Mouse (Mus musculus): ENCODE data around the gene Ptx4. TPM values are rescaled to one million over a fixed set of nuclear protein-coding genes. Genes with fewer than 3 reads are reported as not detected.

The Ptx4 gene
- total RNA-seq, 1 experiment from 2014 or later: not detected

Other genes with a start within 250 kb of the Ptx4 start
- gene Nubp2, start 234.4 kb upstream of the Ptx4 start, total RNA-seq (2017): 26.3 and 32.4 TPM in 2 replicates
- 19.7 and 24.6 TPM in 2 replicates for gene Spsb3, start 234.1 kb upstream of the Ptx4 start, total RNA-seq (2017)
- 26.3 and 30.2 TPM in 2 replicates for gene Eme2, start 225.7 kb upstream of the Ptx4 start, total RNA-seq (2017)
- gene Mrps34, start 225.6 kb upstream of the Ptx4 start, total RNA-seq (2017): 9.4 and 15.3 TPM in 2 replicates
- 26.1 and 34.3 TPM in 2 replicates for gene Nme3, start 224.3 kb upstream of the Ptx4 start, total RNA-seq (2017)
- gene Mapk8ip3, start 183.8 kb upstream of the Ptx4 start, total RNA-seq (2017): 115 and 127 TPM in 2 replicates
- gene Jpt2, start 160.1 kb upstream of the Ptx4 start, total RNA-seq (2017): 20.0 and 20.6 TPM in 2 replicates
- gene Cramp1l, start 105.0 kb upstream of the Ptx4 start, total RNA-seq (2017): 18.3 and 20.7 TPM in 2 replicates
- 40.9 and 48.3 TPM in 2 replicates for gene Ift140, start 104.7 kb upstream of the Ptx4 start, total RNA-seq (2017)
- gene Tmem204, start 37.2 kb upstream of the Ptx4 start, total RNA-seq (2017): not detected in 2 replicates
- gene Telo2, start 4.8 kb upstream of the Ptx4 start, total RNA-seq (2017): 17.4 and 19.6 TPM in 2 replicates
- 21.5 and 25.0 TPM in 2 replicates for gene Clcn7, start 12.6 kb downstream of the Ptx4 start, total RNA-seq (2017)
- 0.12 TPM in 1 of 2 replicates, not detected in the other for gene Ccdc154, start 41.7 kb downstream of the Ptx4 start, total RNA-seq (2017)
- not detected in 2 replicates for gene Gm38655, start 54.7 kb downstream of the Ptx4 start, total RNA-seq (2017)
- 6.8 TPM in 2 replicates for gene BC003965, start 63.8 kb downstream of the Ptx4 start, total RNA-seq (2017)
- gene Unkl, start 67.6 kb downstream of the Ptx4 start, total RNA-seq (2017): 20.4 and 23.8 TPM in 2 replicates
- 14.4 and 19.4 TPM in 2 replicates for gene Gnptg, start 119.4 kb downstream of the Ptx4 start, total RNA-seq (2017)
- 19.8 and 20.5 TPM in 2 replicates for gene Tsr3, start 119.4 kb downstream of the Ptx4 start, total RNA-seq (2017)
- 5.4 and 7.8 TPM in 2 replicates for gene Baiap3, start 135.6 kb downstream of the Ptx4 start, total RNA-seq (2017)
- 303 and 329 TPM in 2 replicates for gene Ube2i, start 153.9 kb downstream of the Ptx4 start, total RNA-seq (2017)
- gene Prss34, start 177.6 kb downstream of the Ptx4 start, total RNA-seq (2017): 0.58 TPM in 1 of 2 replicates, not detected in the other
- not detected in 2 replicates for gene Prss28, start 187.9 kb downstream of the Ptx4 start, total RNA-seq (2017)
- not detected in 2 replicates for gene Prss29, start 197.9 kb downstream of the Ptx4 start, total RNA-seq (2017)
- gene Tpsab1, start 224.8 kb downstream of the Ptx4 start, total RNA-seq (2017): not detected in 2 replicates
- gene Tpsb2, start 245.5 kb downstream of the Ptx4 start, total RNA-seq (2017): not detected in 2 replicates
- gene Tpsg1, start 248.5 kb downstream of the Ptx4 start, total RNA-seq (2017): not detected in 2 replicates

Data from neutrophil, adult 5-6 weeks (primary cell).